26 mouse cellular contexts compared by ENCODE assay signal in the genomic region with DNA sequence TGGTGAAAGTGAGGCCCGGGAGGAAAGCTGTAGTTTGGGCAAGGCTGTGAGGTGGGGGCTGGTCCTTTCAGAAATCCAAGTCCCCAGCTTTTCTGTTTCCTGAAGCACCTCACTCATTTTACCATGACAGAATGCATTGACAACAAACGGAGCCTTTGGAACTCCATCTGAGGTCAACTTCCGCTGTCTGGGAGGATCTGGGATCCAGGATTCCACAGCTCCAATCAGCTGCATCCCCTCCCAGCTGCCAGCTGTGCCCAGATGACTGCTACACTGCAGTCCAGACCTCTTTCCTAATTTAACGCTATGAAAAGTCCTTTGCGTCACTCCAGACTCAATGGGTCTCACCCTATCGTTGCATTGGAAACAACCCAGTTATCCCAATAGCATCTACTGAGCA. TPM values are rescaled to one million over a fixed set of nuclear protein-coding genes. Genes with fewer than 3 reads are reported as not detected.
DNase-seq lines count a peak whose midpoint lies in the region; ATAC-seq and TF ChIP-seq lines count a peak whose summit lies in the region.
"Had no signal": no experiment of that assay in that cellular context is flagged by ENCODE, and none has a peak within 500 bp of the region (broad histone marks: within the 10 kb centered on the region; RNA-seq: fewer than 3 reads in every experiment).

No protein-coding gene starts in this region.

- 43% methylated on average over 6 of the region's 6 CpGs for WGBS in lung, embryonic 14.5 days
- 46% methylated on average over 6 of the region's 6 CpGs for WGBS in lung, postnatal 0 days

- H3K4me2 ChIP-seq in lung, embryonic 14.5 days, result no peak overlapping the region
- H3K4me2 ChIP-seq in lung, postnatal 0 days (replicated peaks; ENCODE audit: low read depth, low read length), result no peak overlapping the region
- H3K4me2 ChIP-seq: embryonic facial prominence, embryonic 13.5 days; forebrain, embryonic 12.5 days; forebrain, embryonic 15.5 days; heart, embryonic 12.5 days; heart, embryonic 15.5 days; hindbrain, embryonic 14.5 days had no signal

- no peak overlapping the region for H3K27ac ChIP-seq in lung, embryonic 14.5 days (ENCODE audit: low read depth)
- no peak overlapping the region for H3K27ac ChIP-seq in lung, postnatal 0 days (ENCODE audit: low read length)
- H3K27ac ChIP-seq: embryonic facial prominence, embryonic 10.5 days; embryonic facial prominence, embryonic 13.5 days; forebrain, embryonic 12.5 days; forebrain, embryonic 15.5 days; heart, embryonic 15.5 days; hindbrain, embryonic 14.5 days had no signal

- H3K27me3 ChIP-seq in lung, embryonic 14.5 days (ENCODE audit: insufficient read depth, low read length), result no peaks in the 10 kb centered on the region
- no peaks in the 10 kb centered on the region for H3K27me3 ChIP-seq in lung, postnatal 0 days (replicated peaks; ENCODE audit: insufficient read depth, low read length)
- H3K27me3 ChIP-seq: forebrain, embryonic 12.5 days; forebrain, embryonic 15.5 days; heart, embryonic 15.5 days had no signal

- ATAC-seq in lung, embryonic 14.5 days (ENCODE audit: insufficient read depth), result peak; percentile 71; the same call in 1 of the 2 replicates
- peak; percentile 74 for ATAC-seq in lung, postnatal 0 days
- ATAC-seq: CD4-positive, CD25-positive, alpha-beta regulatory T cell, adult 4 months; forebrain, embryonic 15.5 days had no signal

- H3K9ac ChIP-seq in lung, embryonic 14.5 days, result no peak overlapping the region
- H3K9ac ChIP-seq in lung, postnatal 0 days (replicated peaks; ENCODE audit: low read depth), result no peak overlapping the region
- H3K9ac ChIP-seq: embryonic facial prominence, embryonic 13.5 days; forebrain, embryonic 12.5 days; forebrain, embryonic 15.5 days; heart, embryonic 12.5 days; heart, embryonic 15.5 days; hindbrain, embryonic 14.5 days had no signal

- 0 out of 2 replicates have a peak, but pooled peaks cover 5% of the 10 kb centered on the region for H3K4me1 ChIP-seq in lung, embryonic 14.5 days (ENCODE audit: insufficient read depth)
- H3K4me1 ChIP-seq in lung, postnatal 0 days (ENCODE audit: insufficient read depth, low read depth, low read length), result no peaks in the 10 kb centered on the region
- H3K4me1 ChIP-seq: embryonic facial prominence, embryonic 10.5 days; forebrain, embryonic 12.5 days; forebrain, embryonic 15.5 days; heart, embryonic 15.5 days had no signal

- no peaks in the 10 kb centered on the region for H3K9me3 ChIP-seq in lung, embryonic 14.5 days (ENCODE audit: low read depth, low read length)
- no peaks in the 10 kb centered on the region for H3K9me3 ChIP-seq in lung, postnatal 0 days (ENCODE audit: low read length)
- H3K9me3 ChIP-seq: embryonic facial prominence, embryonic 10.5 days; embryonic facial prominence, embryonic 13.5 days; forebrain, embryonic 12.5 days; forebrain, embryonic 15.5 days; heart, embryonic 12.5 days; heart, embryonic 15.5 days had no signal

- no peak overlapping the region for H3K4me3 ChIP-seq in lung, embryonic 14.5 days (ENCODE audit: low read depth, low read length)
- no peak overlapping the region for H3K4me3 ChIP-seq in lung, postnatal 0 days (ENCODE audit: low read depth, low read length)
- H3K4me3 ChIP-seq: embryonic facial prominence, embryonic 10.5 days; embryonic facial prominence, embryonic 13.5 days; erythroblast, embryonic 14.5 days; forebrain, embryonic 12.5 days; forebrain, embryonic 15.5 days; heart, embryonic 12.5 days; heart, embryonic 15.5 days had no signal

- DNase-seq in lung, embryonic 14.5 days, result peak; percentile 79
- no peak for DNase-seq in lung, postnatal 14 days
- peak; percentile 61 for DNase-seq in lung, postnatal 0 days (ENCODE audit: low spot score)
- DNase-seq in lung, adult 18-20 months, result no peak
- peak; percentile 36 for DNase-seq in lung, postnatal 10 days
- DNase-seq in ovary, postnatal 10 days (ENCODE audit: low spot score), result no peak
- DNase-seq: adrenal gland, adult 2 months; adrenal gland, postnatal 14 days; cerebellum, adult 11 months; cerebellum, adult 2 months; cerebellum, adult 9-11 months; cerebellum, postnatal 25 days; embryo, embryonic 11 days; gastrocnemius, postnatal 25 days; heart, adult 18-20 months; heart, postnatal 14 days; heart, postnatal 4 days had no signal

- H3K36me3 ChIP-seq in lung, embryonic 14.5 days (ENCODE audit: insufficient read depth), result no peaks in the 10 kb centered on the region
- no peaks in the 10 kb centered on the region for H3K36me3 ChIP-seq in lung, postnatal 0 days (ENCODE audit: insufficient read depth, low read length)
- H3K36me3 ChIP-seq: embryonic facial prominence, embryonic 10.5 days; embryonic facial prominence, embryonic 13.5 days; forebrain, embryonic 12.5 days; forebrain, embryonic 15.5 days; heart, embryonic 12.5 days; heart, embryonic 15.5 days had no signal

- no peak for TF ChIP-seq EP300 in lung, postnatal 0 days (IDR thresholded peaks at IDR 0.05)

- TF ChIP-seq CTCF in lung, embryonic 14.5 days (IDR thresholded peaks at IDR 0.05; ENCODE audit: low read depth), result no peak
- no peak for TF ChIP-seq CTCF in lung, postnatal 0 days (IDR thresholded peaks at IDR 0.05)

RNA-seq across cellular contexts. Expression of a gene that starts 41.0 kb away (rescaled TPM):
- 2.3 and 2.6 TPM in 2 replicates for polyA plus RNA-seq in lung, embryonic 14.5 days (2014; fragmentation: Nextera tagmentation; extraction: Ambion mirVana)
- 1.1 and 1.2 TPM in 2 replicates for polyA plus RNA-seq in lung, postnatal 0 days (2015; fragmentation: Nextera tagmentation; extraction: Ambion mirVana)

RNA-seq across cellular contexts. Expression of a gene that starts 49.7 kb away (rescaled TPM):
- polyA plus RNA-seq in lung, embryonic 14.5 days (2014; fragmentation: Nextera tagmentation; extraction: Ambion mirVana), result 0.28 and 0.38 TPM in 2 replicates
- 0.69 and 0.85 TPM in 2 replicates for polyA plus RNA-seq in lung, postnatal 0 days (2015; fragmentation: Nextera tagmentation; extraction: Ambion mirVana)
- polyA plus RNA-seq: CD4-positive, CD25-positive, alpha-beta regulatory T cell, adult 4 months had no signal

Comparison
In these comparisons a context has a peak if more than half of its experiments do, and no peak if none do; other contexts are left out.
1. DNase-seq: peak in lung, embryonic 14.5 days (single experiment), lung, postnatal 0 days (single experiment) and lung, postnatal 10 days (single experiment); none in lung, postnatal 14 days (single experiment), lung, adult 18-20 months (0 of 2) and ovary, postnatal 10 days (single experiment).